Mouse (Mus musculus): ENCODE measurements around the gene Mc1r.

GRCm38 (mm10) chr8:123375701-123376100 is 31.2 kb upstream of the Mc1r start:
- TF ChIP-seq POLR2A (IDR thresholded peaks at IDR 0.05; ENCODE audit: low read depth, low read length): no peak
- TF ChIP-seq CTCF (IDR thresholded peaks at IDR 0.05; ENCODE audit: extremely low read depth, insufficient read depth, insufficient read length, insufficient replicate concordance): no peak

All from spleen, adult 2 months (tissue).